Mouse (Mus musculus): Measurements from ENCODE around the gene Pigm. TPM values are rescaled to one million over a fixed set of nuclear protein-coding genes. Genes with fewer than 3 reads are reported as not detected.

Gene Pigm
- polyA plus RNA-seq, 1 experiment from 2014 or later: 7.8 TPM

DNA sequence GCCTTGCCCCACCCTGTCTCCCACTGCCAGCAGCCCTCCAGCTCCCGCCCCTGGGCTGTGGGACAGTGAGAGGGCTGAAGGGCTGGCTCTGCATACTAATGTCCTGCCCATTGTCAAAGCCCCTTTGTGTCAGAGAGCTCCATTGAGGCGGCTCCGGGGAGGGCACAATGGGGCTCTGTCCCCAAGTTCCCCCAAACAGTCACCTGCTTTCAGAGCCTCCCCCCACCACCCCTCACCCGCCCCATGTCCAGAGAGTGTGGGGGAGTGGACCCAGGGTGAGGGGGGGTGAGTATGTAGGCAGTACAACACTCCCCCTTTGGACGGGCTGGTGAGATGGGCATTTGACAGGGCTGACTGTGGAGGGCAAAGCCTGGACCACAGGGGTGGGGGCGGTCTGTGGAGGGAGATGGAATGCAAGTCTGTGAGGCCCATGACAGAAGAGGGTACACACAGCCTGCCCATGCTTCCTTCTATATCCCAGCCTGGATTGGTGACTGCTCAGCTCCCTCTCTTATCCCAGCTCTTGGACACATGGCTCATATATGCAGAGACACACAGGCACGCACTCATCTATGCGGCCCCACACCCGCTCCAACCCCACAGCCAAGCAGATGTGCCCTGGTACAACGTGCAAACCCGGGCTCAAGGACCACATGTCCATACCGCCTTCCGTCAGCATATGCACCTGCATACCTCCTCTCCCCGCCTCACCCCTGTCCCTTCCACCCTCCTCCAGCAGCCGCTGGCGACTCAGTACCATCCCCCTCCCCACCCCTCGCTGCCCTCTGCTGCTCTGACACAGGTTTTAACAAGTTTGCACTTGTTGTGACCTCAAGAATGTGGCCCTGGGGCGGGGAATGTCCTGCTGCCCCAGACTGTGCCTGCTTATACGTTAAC is 26.2 kb upstream of the Pigm start:
- peak overlapping the region; percentile 89 for H3K27ac ChIP-seq (ENCODE audit: low read length)
- H3K4me3 ChIP-seq (ENCODE audit: low read length): no peak overlapping the region
- H3K27me3 ChIP-seq (ENCODE audit: insufficient read depth, low read length): peaks cover 11% of the 10 kb centered on the region
- H3K9ac ChIP-seq (replicated peaks; ENCODE audit: low read length): peak overlapping the region; percentile 40
- H3K4me1 ChIP-seq (ENCODE audit: insufficient read depth, low read length): peaks cover 27% of the 10 kb centered on the region
- ATAC-seq (ENCODE audit: low FRiP score, low TSS enrichment): peak; percentile 90
- no peaks in the 10 kb centered on the region for H3K9me3 ChIP-seq (ENCODE audit: low read length)
- H3K36me3 ChIP-seq (ENCODE audit: insufficient read depth, low read length): no peaks in the 10 kb centered on the region
- peak overlapping the region; percentile 21 for H3K4me2 ChIP-seq (replicated peaks; ENCODE audit: low read depth, low read length)
- WGBS: 10% methylated on average over 19 of the region's 19 CpGs

DNA sequence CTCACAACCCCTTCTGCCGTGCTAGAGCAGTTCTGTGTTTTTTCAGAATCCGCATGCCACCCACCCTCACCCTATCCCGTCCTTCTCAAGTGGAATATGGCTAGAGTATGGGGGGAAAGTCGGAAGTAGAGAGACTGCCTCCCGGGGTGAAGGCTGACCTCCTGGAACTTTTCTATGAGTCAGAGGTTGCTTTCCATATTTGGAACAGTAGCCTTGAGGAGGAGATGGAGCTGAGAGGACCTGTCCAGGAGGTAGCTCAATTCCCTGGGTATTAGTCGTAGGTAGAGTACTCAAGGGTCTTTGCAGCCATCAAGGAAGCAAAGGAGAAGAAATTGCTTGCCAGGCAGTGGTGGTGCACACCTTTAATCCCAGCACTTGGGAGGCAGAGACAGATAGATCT is 24.3 kb upstream of the Pigm start:
- no peak overlapping the region for H3K4me2 ChIP-seq (replicated peaks; ENCODE audit: low read depth, low read length)
- H3K27ac ChIP-seq (ENCODE audit: low read length): no peak overlapping the region; the same call in 1 of the 2 replicates
- no peak overlapping the region for H3K4me3 ChIP-seq (ENCODE audit: low read length)
- H3K9me3 ChIP-seq (ENCODE audit: low read length): no peaks in the 10 kb centered on the region
- peaks cover 11% of the 10 kb centered on the region for H3K27me3 ChIP-seq (ENCODE audit: insufficient read depth, low read length)
- H3K9ac ChIP-seq (replicated peaks; ENCODE audit: low read length): no peak overlapping the region
- 63% methylated on average over 6 of the region's 6 CpGs for WGBS
- no peaks in the 10 kb centered on the region for H3K36me3 ChIP-seq (ENCODE audit: insufficient read depth, low read length)
- no peak for ATAC-seq (ENCODE audit: low FRiP score, low TSS enrichment)
- peaks cover 32% of the 10 kb centered on the region for H3K4me1 ChIP-seq (ENCODE audit: insufficient read depth, low read length)

DNA sequence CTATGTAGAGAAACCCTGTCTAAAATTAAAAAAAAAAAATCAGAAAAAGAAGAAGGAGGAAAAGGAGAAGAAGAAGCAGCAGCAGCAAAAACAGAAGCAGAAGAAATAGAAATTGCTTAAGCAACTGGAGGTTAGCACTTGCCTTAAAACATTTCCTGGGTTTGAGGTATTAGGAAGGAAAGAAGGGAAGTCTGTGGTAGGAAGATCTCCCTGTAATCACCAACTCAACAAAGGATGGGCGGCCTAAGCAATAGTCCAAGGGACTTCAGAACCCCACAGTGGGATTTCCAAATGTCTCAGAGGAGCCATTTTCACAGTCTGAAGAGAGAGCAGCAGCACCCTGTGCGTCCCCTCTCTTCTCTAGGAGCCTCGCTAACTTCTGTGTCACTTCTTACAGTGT is 23.9 kb upstream of the Pigm start:
- Histone ChIP-seq H3K36me3 (ENCODE audit: insufficient read depth, low read length) (no peaks in the 10 kb centered on the region), H3K27ac (ENCODE audit: low read length) (peak overlapping the region; percentile 65), H3K4me3 (ENCODE audit: low read length) (no peak overlapping the region), H3K9me3 (ENCODE audit: low read length) (no peaks in the 10 kb centered on the region), H3K4me2 (replicated peaks; ENCODE audit: low read depth, low read length) (no peak overlapping the region), H3K27me3 (ENCODE audit: insufficient read depth, low read length) (peaks cover 11% of the 10 kb centered on the region), H3K9ac (replicated peaks; ENCODE audit: low read length) (no peak overlapping the region), H3K4me1 (ENCODE audit: insufficient read depth, low read length) (peaks cover 32% of the 10 kb centered on the region)
- 86% methylated on average over 3 of the region's 3 CpGs for WGBS
- no peak for ATAC-seq (ENCODE audit: low FRiP score, low TSS enrichment)

DNA sequence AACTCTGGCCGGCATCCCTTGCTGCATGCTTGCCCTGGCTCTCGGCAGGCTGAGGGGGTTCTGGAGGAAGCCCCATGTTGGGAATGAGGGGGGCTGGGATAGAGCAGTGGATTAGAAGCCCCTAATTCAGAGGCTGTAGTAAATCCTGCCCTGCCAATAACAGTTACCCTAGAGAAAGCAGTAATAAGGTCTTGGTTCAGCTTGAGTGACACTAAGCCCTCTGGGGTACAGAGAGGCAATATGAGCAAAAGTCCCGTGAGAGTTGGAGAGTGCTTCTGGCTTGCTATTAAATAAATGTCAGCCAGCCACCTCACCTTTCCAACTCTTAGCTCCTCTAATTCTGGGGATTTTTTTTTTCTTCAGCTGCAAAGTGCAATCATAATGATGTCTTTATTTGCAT is 21.0 kb upstream of the Pigm start:
- H3K27me3 ChIP-seq (ENCODE audit: insufficient read depth, low read length): peaks cover 9% of the 10 kb centered on the region
- no peak overlapping the region for H3K9ac ChIP-seq (replicated peaks; ENCODE audit: low read length)
- H3K4me1 ChIP-seq (ENCODE audit: insufficient read depth, low read length): peaks cover 21% of the 10 kb centered on the region
- no peak for ATAC-seq (ENCODE audit: low FRiP score, low TSS enrichment)
- WGBS: 53% methylated on average over 3 of the region's 3 CpGs
- peak overlapping the region; percentile 57; the same call in 1 of the 2 replicates for H3K27ac ChIP-seq (ENCODE audit: low read length)
- H3K36me3 ChIP-seq (ENCODE audit: insufficient read depth, low read length): no peaks in the 10 kb centered on the region
- H3K4me2 ChIP-seq (replicated peaks; ENCODE audit: low read depth, low read length): no peak overlapping the region
- no peak overlapping the region for H3K4me3 ChIP-seq (ENCODE audit: low read length)
- no peaks in the 10 kb centered on the region for H3K9me3 ChIP-seq (ENCODE audit: low read length)

DNA sequence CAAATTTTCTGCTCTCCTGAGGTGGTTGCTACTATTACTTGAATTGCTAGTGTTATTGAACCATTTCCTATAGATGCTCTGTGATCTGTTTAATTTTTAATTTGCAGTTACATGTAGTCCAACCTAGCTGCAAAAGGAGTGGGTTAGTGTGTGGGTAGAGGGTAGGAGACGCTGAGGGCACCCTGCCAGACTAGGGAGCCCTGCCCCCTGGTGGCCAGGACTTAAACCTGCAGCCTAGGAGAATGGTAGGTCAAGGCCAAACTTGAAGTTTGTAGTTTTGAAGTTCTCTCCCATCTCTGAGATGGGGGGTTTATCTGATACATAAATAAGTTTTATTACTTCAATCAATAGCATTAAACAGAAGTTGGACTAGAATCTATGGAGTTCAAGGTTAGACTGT is 18.8 kb upstream of the Pigm start:
- ATAC-seq (ENCODE audit: low FRiP score, low TSS enrichment): peak; percentile 60; the same call in 1 of the 2 replicates
- H3K36me3 ChIP-seq (ENCODE audit: insufficient read depth, low read length): no peaks in the 10 kb centered on the region
- no peak overlapping the region for H3K4me2 ChIP-seq (replicated peaks; ENCODE audit: low read depth, low read length)
- WGBS: 0% methylated on average over 1 of the region's 1 CpGs
- H3K4me3 ChIP-seq (ENCODE audit: low read length): no peak overlapping the region
- no peak overlapping the region for H3K9ac ChIP-seq (replicated peaks; ENCODE audit: low read length)
- peaks cover 8% of the 10 kb centered on the region; the same call in 1 of the 2 replicates for H3K4me1 ChIP-seq (ENCODE audit: insufficient read depth, low read length)
- no peaks in the 10 kb centered on the region for H3K27me3 ChIP-seq (ENCODE audit: insufficient read depth, low read length)
- no peaks in the 10 kb centered on the region for H3K9me3 ChIP-seq (ENCODE audit: low read length)
- no peak overlapping the region for H3K27ac ChIP-seq (ENCODE audit: low read length)

DNA sequence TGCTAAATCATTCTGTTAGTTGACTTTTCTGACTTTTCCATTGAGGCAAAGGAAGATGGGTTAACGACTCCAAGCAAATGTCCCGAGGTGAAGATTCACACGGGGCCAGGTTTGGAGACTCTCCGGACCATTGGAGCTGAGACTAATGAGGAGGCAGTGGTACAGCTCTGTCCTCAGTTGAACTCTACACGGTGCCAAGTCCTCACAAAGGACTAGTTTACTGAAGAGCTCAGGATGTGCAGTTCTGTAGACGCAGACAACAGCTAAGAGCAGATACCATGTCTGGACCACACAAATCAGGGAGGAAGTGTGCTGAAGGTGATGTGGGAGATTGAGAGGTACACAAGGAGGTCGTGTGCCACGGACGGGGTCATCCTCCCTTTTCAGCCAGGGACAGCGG is 18.0 kb upstream of the Pigm start:
- WGBS: 71% methylated on average over 10 of the region's 10 CpGs
- no peak overlapping the region for H3K27ac ChIP-seq (ENCODE audit: low read length)
- H3K4me3 ChIP-seq (ENCODE audit: low read length): no peak overlapping the region
- ATAC-seq (ENCODE audit: low FRiP score, low TSS enrichment): no peak
- H3K27me3 ChIP-seq (ENCODE audit: insufficient read depth, low read length): no peaks in the 10 kb centered on the region
- H3K36me3 ChIP-seq (ENCODE audit: insufficient read depth, low read length): no peaks in the 10 kb centered on the region
- H3K9me3 ChIP-seq (ENCODE audit: low read length): no peaks in the 10 kb centered on the region
- H3K4me1 ChIP-seq (ENCODE audit: insufficient read depth, low read length): peaks cover 8% of the 10 kb centered on the region; the same call in 1 of the 2 replicates
- H3K4me2 ChIP-seq (replicated peaks; ENCODE audit: low read depth, low read length): no peak overlapping the region
- no peak overlapping the region for H3K9ac ChIP-seq (replicated peaks; ENCODE audit: low read length)

DNA sequence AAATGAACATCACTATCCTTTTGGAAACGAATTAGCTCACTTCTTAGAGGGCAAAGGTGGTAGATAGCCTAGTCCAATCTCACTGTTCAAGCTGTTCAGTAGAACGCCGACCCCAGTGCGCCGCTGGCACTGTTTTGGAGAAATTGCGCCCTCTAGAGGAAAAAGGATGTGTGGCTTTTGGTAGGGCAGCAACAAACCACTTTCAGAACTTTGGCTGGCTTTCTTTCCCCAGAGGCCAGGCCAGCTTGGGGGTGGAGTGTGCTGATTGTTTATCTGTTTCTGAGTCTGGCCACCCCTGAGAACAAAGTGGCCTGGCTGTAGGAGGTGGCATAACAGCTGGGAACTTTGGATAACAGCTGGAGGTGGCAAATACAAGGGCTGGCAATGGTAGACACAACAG is 11.7 kb upstream of the Pigm start:
- Histone ChIP-seq H3K27ac (ENCODE audit: low read length) (no peak overlapping the region), H3K9me3 (ENCODE audit: low read length) (no peaks in the 10 kb centered on the region), H3K27me3 (ENCODE audit: insufficient read depth, low read length) (no peaks in the 10 kb centered on the region), H3K4me2 (replicated peaks; ENCODE audit: low read depth, low read length) (no peak overlapping the region), H3K4me1 (ENCODE audit: insufficient read depth, low read length) (no peaks in the 10 kb centered on the region), H3K36me3 (ENCODE audit: insufficient read depth, low read length) (no peaks in the 10 kb centered on the region), H3K9ac (replicated peaks; ENCODE audit: low read length) (no peak overlapping the region), H3K4me3 (ENCODE audit: low read length) (no peak overlapping the region)
- no peak for ATAC-seq (ENCODE audit: low FRiP score, low TSS enrichment)
- 15% methylated on average over 6 of the region's 6 CpGs for WGBS

DNA sequence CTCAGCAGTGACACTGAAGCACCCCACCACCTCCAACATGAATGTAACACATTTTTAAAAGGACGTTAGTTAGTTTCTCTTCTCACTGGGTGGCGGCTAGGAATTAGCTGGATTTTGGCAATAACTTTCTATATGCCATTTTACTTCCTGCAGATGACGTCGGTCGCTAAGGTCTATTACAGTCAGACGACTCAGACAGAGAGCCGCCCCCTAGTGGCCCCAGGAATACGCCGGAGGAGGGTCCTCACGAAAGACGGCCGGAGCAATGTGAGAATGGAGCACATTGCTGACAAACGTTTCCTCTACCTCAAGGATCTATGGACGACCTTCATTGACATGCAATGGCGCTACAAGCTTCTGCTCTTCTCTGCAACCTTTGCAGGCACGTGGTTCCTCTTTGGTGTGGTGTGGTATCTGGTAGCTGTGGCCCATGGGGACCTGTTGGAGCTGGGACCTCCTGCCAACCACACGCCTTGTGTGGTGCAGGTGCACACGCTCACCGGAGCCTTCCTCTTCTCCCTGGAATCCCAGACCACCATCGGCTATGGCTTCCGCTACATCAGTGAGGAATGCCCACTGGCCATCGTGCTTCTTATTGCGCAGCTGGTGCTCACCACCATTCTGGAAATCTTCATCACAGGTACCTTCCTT is 7.5 kb upstream of the Pigm start:
- no peaks in the 10 kb centered on the region for H3K9me3 ChIP-seq (ENCODE audit: low read length)
- H3K4me3 ChIP-seq (ENCODE audit: low read length): no peak overlapping the region
- peak overlapping the region; percentile 21; the same call in 1 of the 2 replicates for H3K4me2 ChIP-seq (replicated peaks; ENCODE audit: low read depth, low read length)
- no peak overlapping the region for H3K9ac ChIP-seq (replicated peaks; ENCODE audit: low read length)
- H3K27me3 ChIP-seq (ENCODE audit: insufficient read depth, low read length): no peaks in the 10 kb centered on the region
- no peaks in the 10 kb centered on the region for H3K36me3 ChIP-seq (ENCODE audit: insufficient read depth, low read length)
- 30% methylated on average over 23 of the region's 23 CpGs for WGBS
- ATAC-seq (ENCODE audit: low FRiP score, low TSS enrichment): no peak
- no peak overlapping the region for H3K27ac ChIP-seq (ENCODE audit: low read length)
- H3K4me1 ChIP-seq (ENCODE audit: insufficient read depth, low read length): no peaks in the 10 kb centered on the region

DNA sequence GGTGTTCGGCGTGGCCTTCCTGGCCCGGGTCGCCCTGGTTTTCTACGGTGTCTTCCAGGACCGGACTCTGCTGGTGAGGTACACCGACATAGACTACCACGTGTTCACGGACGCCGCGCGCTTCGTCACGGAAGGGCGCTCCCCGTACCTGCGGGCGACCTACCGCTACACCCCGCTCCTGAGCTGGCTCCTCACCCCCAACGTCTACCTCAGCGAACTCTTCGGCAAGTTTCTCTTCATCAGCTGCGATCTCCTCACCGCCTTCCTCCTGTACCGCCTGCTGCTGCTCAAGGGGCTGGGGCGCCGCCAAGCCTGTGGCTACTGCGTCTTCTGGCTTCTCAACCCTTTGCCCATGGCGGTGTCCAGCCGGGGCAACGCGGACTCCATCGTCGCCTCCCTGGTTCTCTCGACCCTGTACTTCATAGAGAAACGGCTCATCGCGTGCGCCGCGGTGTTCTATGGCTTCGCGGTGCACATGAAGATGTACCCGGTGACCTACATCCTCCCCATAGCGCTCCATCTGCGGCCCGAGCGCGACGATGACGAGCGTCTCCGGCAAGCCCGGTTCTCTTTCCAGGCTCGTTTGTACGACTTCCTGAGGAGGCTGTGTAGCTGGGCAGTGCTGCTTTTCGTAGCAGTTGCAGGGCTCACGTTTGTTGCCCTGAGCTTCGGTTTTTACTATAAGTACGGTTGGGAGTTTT is 562 bp downstream of the Pigm start:
- Histone ChIP-seq H3K27me3 (ENCODE audit: insufficient read depth, low read length) (no peaks in the 10 kb centered on the region), H3K27ac (ENCODE audit: low read length) (peak overlapping the region; percentile 69), H3K4me3 (ENCODE audit: low read length) (peak overlapping the region; percentile 95), H3K4me1 (ENCODE audit: insufficient read depth, low read length) (peaks cover 25% of the 10 kb centered on the region), H3K36me3 (ENCODE audit: insufficient read depth, low read length) (peaks cover 28% of the 10 kb centered on the region), H3K9ac (replicated peaks; ENCODE audit: low read length) (peak overlapping the region; percentile 81), H3K9me3 (ENCODE audit: low read length) (no peaks in the 10 kb centered on the region), H3K4me2 (replicated peaks; ENCODE audit: low read depth, low read length) (peak overlapping the region; percentile 88)
- ATAC-seq (ENCODE audit: low FRiP score, low TSS enrichment): peak; percentile 21
- WGBS: 2% methylated on average over 62 of the region's 62 CpGs

All from kidney, embryonic 16.5 days (tissue).